Mouse (Mus musculus) liver, embryonic 12.5 days (tissue): ENCODE measurements around the gene Fbxo47. TPM values are rescaled to one million over a fixed set of nuclear protein-coding genes. Genes with fewer than 3 reads are reported as not detected.

Experiments used
- ATAC-seq: fragments of 200-750 bp; cut with Nextera tagmentation; 2 replicates; pipeline ENCODE4 v1.8.0; 2017; ENCODE audit warnings: moderate number of reproducible peaks, mild to moderate bottlenecking, moderate library complexity
- H3K27ac ChIP-seq: fragments of 300-500 bp; sonication (generic); 2 replicates; pipeline ENCODE4 v1.5.1; 2016; ENCODE audit warnings: mild to moderate bottlenecking
- H3K27me3 ChIP-seq: fragments of 300-500 bp; sonication (generic); replicated peaks from 2 replicates; pipeline ENCODE4 v1.6.1; 2016; ENCODE audit warnings: mild to moderate bottlenecking, moderate library complexity
- H3K36me3 ChIP-seq: fragments of 300-500 bp; sonication (generic); 2 replicates; pipeline ENCODE4 v1.6.1; 2016; ENCODE audit warnings: mild to moderate bottlenecking, moderate library complexity
- H3K4me1 ChIP-seq: fragments of 300-500 bp; sonication (generic); 2 replicates; pipeline ENCODE4 v1.6.1; 2016
- H3K4me2 ChIP-seq: fragments of 300-500 bp; sonication (generic); 2 replicates; pipeline ENCODE4 v1.6.1; 2016; ENCODE audit warnings: mild to moderate bottlenecking, moderate library complexity
- H3K4me3 ChIP-seq: fragments of 300-500 bp; sonication (generic); 2 replicates; pipeline ENCODE4 v1.5.1; 2016; ENCODE audit warnings: mild to moderate bottlenecking, moderate library complexity
- H3K9ac ChIP-seq: fragments of 300-500 bp; sonication (generic); 2 replicates; pipeline ENCODE4 v1.6.1; 2016; ENCODE audit warnings: mild to moderate bottlenecking, moderate library complexity
- H3K9me3 ChIP-seq: fragments of 300-500 bp; sonication (generic); replicated peaks from 2 replicates; pipeline ENCODE4 v1.6.1; 2016; ENCODE audit warnings: mild to moderate bottlenecking, moderate library complexity
- WGBS: fragments of 180-500 bp; shearing (Covaris S2); methylation state at CpG from one replicate; pipeline ENCODE4 v1.1.7; 2016; ENCODE audit not compliant: insufficient replicate concordance; 5-methylcytosine and 5-hydroxymethylcytosine counted together
- polyA plus RNA-seq: library from polyadenylated mRNA; unstranded; fragments of >200 nt; fragmentation: Nextera tagmentation; extraction: Ambion mirVana; gene quantifications from 2 replicates; pipeline ENCODE4 v1.2.1, GENCODE M21; 2016

Gene Fbxo47
- polyA plus RNA-seq, 1 experiment from 2014 or later: 0.36 TPM

GRCm38 (mm10) chr11:97808621-97809234 is 75.2 kb downstream of the Fbxo47 start:
- Histone ChIP-seq H3K4me1 (peaks cover 98% of the 10 kb centered on the region), H3K9ac (no peak overlapping the region), H3K4me3 (no peak overlapping the region), H3K27me3 (no peaks in the 10 kb centered on the region), H3K27ac (0 out of 2 replicates have a peak overlapping the region, but pooled peaks have one; percentile 8), H3K4me2 (no peak overlapping the region), H3K36me3 (peaks cover 35% of the 10 kb centered on the region), H3K9me3 (no peaks in the 10 kb centered on the region)
- no peak for ATAC-seq
- WGBS: 58% methylated on average over 5 of the region's 5 CpGs

GRCm38 (mm10) chr11:97808093-97808492 is 75.9 kb downstream of the Fbxo47 start:
- H3K4me3 ChIP-seq: no peak overlapping the region
- no peaks in the 10 kb centered on the region for H3K27me3 ChIP-seq
- H3K36me3 ChIP-seq: peaks cover 28% of the 10 kb centered on the region
- 60% methylated on average over 2 of the region's 2 CpGs for WGBS
- no peaks in the 10 kb centered on the region for H3K9me3 ChIP-seq
- no peak for ATAC-seq
- H3K27ac ChIP-seq: 0 out of 2 replicates have a peak overlapping the region, but pooled peaks have one; percentile 47
- peaks cover 93% of the 10 kb centered on the region for H3K4me1 ChIP-seq
- no peak overlapping the region for H3K4me2 ChIP-seq
- no peak overlapping the region for H3K9ac ChIP-seq

- H3K36me3 ChIP-seq: peaks cover 27% of the 10 kb centered on the region
- H3K9me3 ChIP-seq: no peaks in the 10 kb centered on the region
- H3K4me3 ChIP-seq: no peak overlapping the region
- no peak overlapping the region for H3K9ac ChIP-seq
- no peak overlapping the region for H3K4me2 ChIP-seq
- 0 out of 2 replicates have a peak overlapping the region, but pooled peaks have one; percentile 47 for H3K27ac ChIP-seq
- ATAC-seq: no peak
- peaks cover 92% of the 10 kb centered on the region for H3K4me1 ChIP-seq
- 38% methylated on average over 6 of the region's 6 CpGs for WGBS
- no peaks in the 10 kb centered on the region for H3K27me3 ChIP-seq
These were observed 76.3 kb downstream of the Fbxo47 start for GRCm38 (mm10) chr11:97807626-97808025.

- Histone ChIP-seq H3K4me1 (peaks cover 92% of the 10 kb centered on the region), H3K36me3 (peaks cover 25% of the 10 kb centered on the region), H3K27me3 (no peaks in the 10 kb centered on the region), H3K9ac (no peak overlapping the region), H3K27ac (no peak overlapping the region), H3K9me3 (no peaks in the 10 kb centered on the region), H3K4me3 (no peak overlapping the region), H3K4me2 (no peak overlapping the region)
- WGBS: 74% methylated on average over 7 of the region's 7 CpGs
- no peak for ATAC-seq
These were observed 77.4 kb downstream of the Fbxo47 start for GRCm38 (mm10) chr11:97806613-97806964.

GRCm38 (mm10) chr11:97805662-97806612 is 78.0 kb downstream of the Fbxo47 start:
- no peak overlapping the region for H3K4me3 ChIP-seq

GRCm38 (mm10) chr11:97804841-97805661 is 78.9 kb downstream of the Fbxo47 start:
- ATAC-seq: no peak

More at GRCm38 (mm10) chr11:97805662-97806612, 78.0 kb downstream of the Fbxo47 start:
- no peak for ATAC-seq
- Histone ChIP-seq H3K27ac (peak overlapping the region; percentile 55), H3K4me2 (0 out of 2 replicates have a peak overlapping the region, but pooled peaks have one; percentile 21), H3K27me3 (no peaks in the 10 kb centered on the region), H3K36me3 (peaks cover 24% of the 10 kb centered on the region), H3K9ac (no peak overlapping the region), H3K4me1 (peaks cover 92% of the 10 kb centered on the region), H3K9me3 (no peaks in the 10 kb centered on the region)
- 55% methylated on average over 15 of the region's 15 CpGs for WGBS

GRCm38 (mm10) chr11:97803847-97804246 is 80.1 kb downstream of the Fbxo47 start:
- Histone ChIP-seq H3K4me3 (no peak overlapping the region), H3K4me2 (no peak overlapping the region), H3K4me1 (peaks cover 93% of the 10 kb centered on the region), H3K27ac (peak overlapping the region; percentile 32; the same call in 1 of the 2 replicates), H3K9ac (no peak overlapping the region), H3K27me3 (no peaks in the 10 kb centered on the region), H3K9me3 (no peaks in the 10 kb centered on the region), H3K36me3 (peaks cover 13% of the 10 kb centered on the region)
- WGBS: 51% methylated on average over 5 of the region's 5 CpGs
- no peak for ATAC-seq

More at GRCm38 (mm10) chr11:97804841-97805661, 78.9 kb downstream of the Fbxo47 start:
- Histone ChIP-seq H3K4me2 (peak overlapping the region; percentile 21), H3K27ac (peak overlapping the region; percentile 55), H3K9ac (no peak overlapping the region), H3K4me1 (peaks cover 92% of the 10 kb centered on the region), H3K36me3 (peaks cover 21% of the 10 kb centered on the region), H3K27me3 (no peaks in the 10 kb centered on the region), H3K9me3 (no peaks in the 10 kb centered on the region), H3K4me3 (no peak overlapping the region)
- 41% methylated on average over 9 of the region's 9 CpGs for WGBS

Other genes starting within 250 kb of the Fbxo47 start
- 0.32 and 0.33 TPM in 2 replicates for gene Mllt6, start 220.7 kb downstream of the Fbxo47 start, polyA plus RNA-seq
- gene Cisd3, start 198.3 kb downstream of the Fbxo47 start, polyA plus RNA-seq: 12.6 and 14.7 TPM in 2 replicates
- 5.0 and 5.1 TPM in 2 replicates for gene Pcgf2, start 183.7 kb downstream of the Fbxo47 start, polyA plus RNA-seq
- gene Psmb3, start 180.8 kb downstream of the Fbxo47 start, polyA plus RNA-seq: 364 and 370 TPM in 2 replicates
- gene Pip4k2b, start 139.4 kb downstream of the Fbxo47 start, polyA plus RNA-seq: 0.92 and 1.1 TPM in 2 replicates
- 10.7 and 10.9 TPM in 2 replicates for gene Cwc25, start 117.6 kb downstream of the Fbxo47 start, polyA plus RNA-seq
- gene 1700001P01Rik, start 108.2 kb downstream of the Fbxo47 start, polyA plus RNA-seq: not detected in 2 replicates
- 462 and 473 TPM in 2 replicates for gene Rpl23, start 101.7 kb downstream of the Fbxo47 start, polyA plus RNA-seq
- 36.9 and 37.6 TPM in 2 replicates for gene Lasp1, start 85.2 kb downstream of the Fbxo47 start, polyA plus RNA-seq
- gene B230217C12Rik, start 43.4 kb downstream of the Fbxo47 start, polyA plus RNA-seq: 1.1 and 1.3 TPM in 2 replicates
- 0.33 and 0.38 TPM in 2 replicates for gene Plxdc1, start 102.3 kb upstream of the Fbxo47 start, polyA plus RNA-seq
- 15.6 and 17.1 TPM in 2 replicates for gene Arl5c, start 112.0 kb upstream of the Fbxo47 start, polyA plus RNA-seq
- gene Cacnb1, start 138.9 kb upstream of the Fbxo47 start, polyA plus RNA-seq: 0.95 and 1.0 TPM in 2 replicates
- gene Rpl19, start 142.6 kb upstream of the Fbxo47 start, polyA plus RNA-seq: 869 and 913 TPM in 2 replicates
- 0.07 and 0.10 TPM in 2 replicates for gene Stac2, start 169.3 kb upstream of the Fbxo47 start, polyA plus RNA-seq